Mouse (Mus musculus) heart, adult 8-10 months (tissue): ENCODE measurements at regions not wholly inside any gene's neighbourhood (a gene's known extent, or its start where the extent isn't known, plus 50 kb on each side); places are given as distances from the start of the nearest gene placed in this dataset.

Experiments used
- DNase-seq: peaks from one replicate; pipeline ENCODE4 v3.0.0; 2022; ENCODE audit warnings: low spot score

- no peak for DNase-seq
These were observed 401.6 kb upstream of the Nmur2 start for GRCm38 (mm10) chr11:56442381-56442780.

- DNase-seq, result no peak
These were observed 400.3 kb upstream of the Nmur2 start for GRCm38 (mm10) chr11:56441071-56441470.

- peak; percentile 3 for DNase-seq
These were observed 390.3 kb upstream of the Nmur2 start for GRCm38 (mm10) chr11:56431089-56431488.

GRCm38 (mm10) chr11:56384761-56385160, 344.0 kb upstream of the Nmur2 start:
- no peak for DNase-seq

GRCm38 (mm10) chr11:56377535-56377934, 336.7 kb upstream of the Nmur2 start:
- no peak for DNase-seq

GRCm38 (mm10) chr11:56374329-56374728, 333.5 kb upstream of the Nmur2 start:
- DNase-seq, result no peak

GRCm38 (mm10) chr11:56373624-56374023, 332.8 kb upstream of the Nmur2 start:
- no peak for DNase-seq

GRCm38 (mm10) chr11:56357690-56358089, 316.9 kb upstream of the Nmur2 start:
- no peak for DNase-seq

GRCm38 (mm10) chr11:56351798-56352366, 311.1 kb upstream of the Nmur2 start:
- DNase-seq, result no peak

- DNase-seq, result no peak
These were observed 310.4 kb upstream of the Nmur2 start for GRCm38 (mm10) chr11:56351231-56351630.

GRCm38 (mm10) chr11:56349766-56350165, 309.0 kb upstream of the Nmur2 start:
- no peak for DNase-seq

- DNase-seq, result no peak
These were observed 307.6 kb upstream of the Nmur2 start for GRCm38 (mm10) chr11:56348408-56348807.

- DNase-seq, result no peak
These were observed 302.3 kb upstream of the Nmur2 start for GRCm38 (mm10) chr11:56343083-56343482.

- no peak for DNase-seq
These were observed 300.9 kb upstream of the Nmur2 start for GRCm38 (mm10) chr11:56341731-56342130.

- no peak for DNase-seq
These were observed 300.2 kb upstream of the Nmur2 start for GRCm38 (mm10) chr11:56341040-56341439.

GRCm38 (mm10) chr11:56338511-56338910, 297.7 kb upstream of the Nmur2 start:
- no peak for DNase-seq

GRCm38 (mm10) chr11:56335937-56336336, 295.1 kb upstream of the Nmur2 start:
- DNase-seq, result no peak

- DNase-seq, result no peak
These were observed 279.5 kb upstream of the Nmur2 start for GRCm38 (mm10) chr11:56320293-56320692.

GRCm38 (mm10) chr11:56315221-56315987, 274.6 kb upstream of the Nmur2 start:
- DNase-seq, result peak; percentile 11

GRCm38 (mm10) chr11:56309549-56309948, 268.7 kb upstream of the Nmur2 start:
- no peak for DNase-seq

- no peak for DNase-seq
These were observed 267.7 kb upstream of the Nmur2 start for GRCm38 (mm10) chr11:56308383-56309105.

GRCm38 (mm10) chr11:56307051-56307450, 266.2 kb upstream of the Nmur2 start:
- no peak for DNase-seq
